Mouse (Mus musculus): Measurements from ENCODE around the gene Rab36.

Gene Rab36

DNA sequence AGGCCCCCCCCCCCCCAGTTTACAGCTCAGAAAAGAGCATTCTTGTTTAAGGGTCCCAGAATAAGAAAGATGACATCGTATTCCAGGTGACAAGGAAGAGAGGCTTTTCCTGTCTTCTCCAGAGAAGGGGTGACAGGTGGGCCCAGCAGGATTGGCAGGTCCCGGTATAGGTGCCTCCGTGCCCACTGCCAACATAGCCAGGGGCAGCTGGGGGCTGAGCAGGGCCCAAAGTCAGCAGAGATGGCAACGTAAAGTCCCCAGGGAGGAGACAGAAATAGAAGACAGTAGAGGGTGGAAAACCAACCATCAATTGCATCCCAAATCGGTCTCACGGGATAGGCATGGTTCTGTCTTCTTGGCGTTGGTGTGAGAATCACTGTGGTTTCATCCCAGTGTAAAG is 11.9 kb downstream of the Rab36 start:
- DNase-seq, result no peak

GRCm38 (mm10) chr10:75051364-75052074 is 14.7 kb downstream of the Rab36 start:
- no peak for DNase-seq

DNA sequence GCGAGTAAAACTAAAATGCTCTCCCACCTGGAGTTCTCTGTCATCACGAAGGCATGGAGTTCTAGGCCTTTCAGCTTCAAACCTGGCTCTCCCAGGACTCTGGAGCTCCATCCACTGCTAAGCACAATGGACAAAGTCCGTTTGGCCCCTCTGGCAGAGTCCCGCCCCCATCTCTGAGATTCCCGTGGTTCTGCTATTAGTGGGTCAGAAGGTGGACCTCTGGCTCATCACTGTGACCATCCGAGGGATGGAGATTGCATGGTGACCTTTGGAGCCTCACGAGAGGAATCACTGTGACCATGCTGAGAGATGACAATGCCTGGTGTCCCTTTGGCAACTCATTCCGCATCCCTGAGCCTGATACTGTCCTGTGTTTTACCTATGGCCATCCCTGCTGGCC is 16.0 kb downstream of the Rab36 start:
- DNase-seq, result no peak

DNA sequence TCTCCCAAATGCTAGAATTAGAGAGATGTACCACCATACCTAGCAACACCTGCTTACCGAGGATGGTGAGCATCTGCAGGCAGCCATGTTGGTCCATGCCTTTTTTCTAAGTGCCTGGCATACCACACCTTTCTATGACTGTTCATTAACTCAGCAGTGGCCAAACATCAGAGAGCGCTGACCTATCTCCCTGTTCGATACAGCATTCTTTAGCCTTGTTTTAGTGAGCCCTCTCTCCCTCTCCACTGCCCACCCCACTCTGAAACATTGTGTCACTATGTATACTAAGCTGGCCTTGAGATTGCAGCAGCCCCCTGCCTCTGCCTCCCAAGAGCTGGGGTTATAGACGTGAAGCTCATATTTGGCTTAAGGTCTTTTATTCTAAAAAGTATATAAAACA is 16.8 kb downstream of the Rab36 start:
- DNase-seq, result no peak

- DNase-seq, result no peak
Measured at GRCm38 (mm10) chr10:75054125-75054524, 17.3 kb downstream of the Rab36 start.

GRCm38 (mm10) chr10:75055672-75056071 is 18.8 kb downstream of the Rab36 start:
- no peak for DNase-seq

DNA sequence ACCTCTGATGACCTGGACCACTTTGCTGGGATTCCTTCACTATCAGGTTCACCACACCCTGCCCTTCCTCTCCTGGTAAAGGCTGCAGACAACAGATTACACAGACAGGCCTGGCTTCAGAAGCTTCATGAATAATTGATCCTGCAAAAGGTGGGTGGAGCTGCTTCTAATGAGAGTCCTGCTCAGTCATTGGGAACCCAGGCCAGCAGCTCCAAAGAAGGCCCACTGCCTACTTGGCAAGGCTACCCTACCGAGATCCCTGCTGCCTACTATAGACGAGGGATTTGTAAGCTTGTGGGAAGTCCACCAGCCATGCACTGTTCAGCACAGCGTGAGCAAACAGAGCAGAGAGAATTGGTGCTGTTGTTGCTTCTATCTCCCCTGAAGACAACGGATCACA is 19.4 kb downstream of the Rab36 start:
- DNase-seq, result no peak

- no peak for DNase-seq
Measured at GRCm38 (mm10) chr10:75058336-75058735, 21.5 kb downstream of the Rab36 start.

GRCm38 (mm10) chr10:75058761-75059395 is 22.0 kb downstream of the Rab36 start:
- no peak for DNase-seq

- DNase-seq, result peak; percentile 63
Measured at GRCm38 (mm10) chr10:75059396-75059795, 22.5 kb downstream of the Rab36 start.

GRCm38 (mm10) chr10:75060217-75060842 is 23.5 kb downstream of the Rab36 start, which contains the start of gene Bcr:
Gene Bcr, plus strand, starts transcription at chr10:75060592.
- peak; percentile 81 for DNase-seq

DNA sequence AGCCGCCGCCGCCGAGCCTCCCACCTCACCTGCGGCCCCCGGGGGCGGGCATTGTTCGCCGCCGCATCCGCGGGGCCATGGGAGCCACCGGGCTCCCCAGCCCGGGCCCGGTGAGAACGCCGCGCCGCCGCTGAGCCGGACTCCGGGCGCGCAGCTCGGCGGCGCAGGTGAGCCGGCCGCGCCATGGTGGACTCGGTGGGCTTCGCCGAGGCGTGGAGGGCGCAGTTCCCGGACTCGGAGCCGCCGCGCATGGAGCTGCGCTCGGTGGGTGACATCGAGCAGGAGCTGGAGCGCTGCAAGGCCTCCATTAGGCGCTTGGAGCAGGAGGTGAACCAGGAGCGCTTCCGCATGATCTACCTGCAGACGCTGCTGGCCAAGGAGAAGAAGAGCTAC is 24.0 kb downstream of the Rab36 start:
- DNase-seq, result peak; percentile 45

- peak; percentile 36 for DNase-seq
Measured at GRCm38 (mm10) chr10:75061341-75062188, 24.7 kb downstream of the Rab36 start.

DNA sequence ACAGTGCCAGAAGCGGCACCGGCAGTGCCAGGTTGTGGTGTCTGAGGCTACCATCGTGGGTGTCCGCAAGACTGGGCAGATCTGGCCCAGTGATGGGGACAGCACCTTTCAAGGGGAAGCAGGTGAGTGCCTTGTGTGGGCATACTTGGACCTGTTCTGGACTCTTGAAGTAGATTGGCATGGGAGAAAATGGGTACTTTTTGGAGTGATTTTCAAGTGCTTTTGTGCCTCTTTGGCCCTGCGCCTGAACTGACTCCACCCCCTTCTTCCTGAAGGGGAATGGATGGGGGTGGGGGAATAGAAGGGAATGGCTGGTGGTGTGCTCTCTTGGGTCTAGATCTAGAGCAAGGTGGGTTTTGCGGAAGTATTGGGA is 25.3 kb downstream of the Rab36 start:
- peak; percentile 46 for DNase-seq

DNA sequence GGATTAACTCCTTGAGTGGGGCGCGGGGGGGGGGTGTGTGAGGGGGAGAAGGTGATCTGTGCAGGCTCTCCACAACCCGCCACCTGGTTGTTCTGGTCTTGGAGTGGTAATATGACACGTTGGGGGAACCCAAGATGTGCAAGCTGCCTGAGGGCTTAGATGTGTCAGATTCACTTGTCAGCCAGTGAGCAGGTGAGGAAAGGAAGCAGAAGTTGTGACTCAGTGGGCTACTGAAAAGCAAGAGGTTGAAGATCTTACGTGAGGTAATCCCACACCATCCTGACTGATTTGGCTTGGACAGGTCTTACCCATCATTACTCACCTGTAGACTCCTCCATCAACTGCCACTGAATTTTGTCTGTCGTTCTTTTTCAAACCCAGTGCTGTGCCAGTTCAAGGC is 25.8 kb downstream of the Rab36 start:
- no peak for DNase-seq

DNA sequence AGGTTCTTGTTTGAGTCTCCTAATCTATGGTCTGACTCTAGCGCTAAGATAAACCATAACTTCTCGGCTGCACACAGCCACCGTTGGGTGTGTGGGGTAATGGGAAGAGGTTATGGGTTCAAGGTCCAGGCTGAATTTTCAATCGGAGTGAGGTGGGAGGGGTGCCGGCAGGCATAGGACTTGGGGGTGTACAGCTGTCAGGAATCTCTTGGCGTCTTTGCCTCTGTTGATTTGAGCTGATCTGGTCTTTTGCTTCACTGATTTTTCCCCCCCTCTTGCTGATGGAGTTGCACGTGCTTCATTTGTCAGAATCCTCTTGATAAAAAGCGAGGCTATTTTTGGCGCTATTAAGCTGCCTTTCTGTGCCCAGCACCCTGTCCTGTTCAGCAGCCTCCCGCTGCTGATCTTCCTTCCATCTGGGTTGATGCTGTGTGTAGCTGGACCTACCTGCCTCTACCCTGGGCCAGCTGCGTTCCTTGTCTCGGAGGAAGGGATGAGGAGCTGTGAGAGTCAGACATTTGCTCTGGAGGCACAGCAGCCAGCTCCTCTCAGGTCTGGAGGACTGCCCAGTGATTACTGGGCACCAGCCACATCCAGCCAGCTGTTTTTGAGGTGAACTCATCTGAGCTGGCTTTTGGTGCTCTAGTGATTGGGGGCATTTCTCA is 26.6 kb downstream of the Rab36 start:
- no peak for DNase-seq

DNA sequence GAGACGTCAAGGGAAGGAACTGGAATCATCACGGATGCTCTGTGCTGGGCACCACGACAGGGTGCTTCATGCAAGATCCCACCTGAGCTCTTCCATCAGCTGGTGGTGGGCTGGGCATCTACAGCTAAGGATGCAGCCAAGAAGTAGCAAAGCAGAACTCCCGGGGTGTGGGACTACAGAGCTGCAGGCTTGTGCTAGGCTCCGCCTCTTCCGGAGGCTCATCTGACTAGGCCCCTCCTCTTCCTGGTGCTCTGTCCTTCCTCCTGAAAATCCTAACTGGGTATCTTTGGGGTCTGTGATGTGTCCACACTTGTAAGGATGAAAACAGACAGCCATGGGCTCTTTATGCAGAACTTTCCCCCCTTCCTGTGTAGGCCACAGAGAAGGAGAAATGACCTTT is 28.8 kb downstream of the Rab36 start:
- no peak for DNase-seq

DNA sequence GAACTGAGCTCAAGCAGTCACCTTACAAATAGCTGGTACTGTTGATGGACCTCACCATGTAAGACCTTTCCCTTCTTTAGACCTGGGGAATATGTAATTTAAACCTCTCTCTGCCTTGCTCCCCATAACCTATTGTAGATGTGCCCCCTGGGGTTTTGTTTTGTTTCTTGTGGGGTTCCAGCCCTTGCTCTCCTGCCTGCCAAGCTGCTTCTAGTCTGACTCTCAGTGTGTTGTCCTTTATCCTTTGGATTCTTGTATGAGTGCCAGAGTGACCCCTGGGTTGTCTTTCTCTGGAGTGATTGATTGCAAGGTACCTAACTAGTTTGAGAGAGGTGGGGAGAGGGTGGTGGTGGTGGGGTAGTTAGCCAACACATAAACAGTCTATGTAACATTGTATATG is 30.6 kb downstream of the Rab36 start:
- DNase-seq, result no peak

DNA sequence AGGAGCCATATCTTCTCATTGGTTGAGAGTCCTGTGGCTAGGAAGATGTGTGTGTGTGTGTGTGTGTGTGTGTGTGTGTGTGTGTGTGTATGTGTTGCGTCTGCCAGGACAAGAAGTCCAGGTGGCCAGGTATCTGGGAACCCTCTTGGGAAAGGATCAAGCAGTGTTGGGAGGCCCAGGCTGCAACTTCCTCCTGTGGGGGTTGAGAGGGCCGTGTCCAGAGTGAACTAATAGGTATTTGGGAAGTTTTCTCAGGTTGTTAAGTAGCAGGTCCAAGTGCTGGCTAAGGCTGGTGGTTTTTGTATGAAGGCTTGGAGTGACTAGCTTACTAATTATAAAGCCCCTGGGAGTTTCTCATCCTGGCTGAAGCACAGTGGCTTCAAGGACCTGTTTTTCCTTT is 31.2 kb downstream of the Rab36 start:
- DNase-seq, result no peak

DNA sequence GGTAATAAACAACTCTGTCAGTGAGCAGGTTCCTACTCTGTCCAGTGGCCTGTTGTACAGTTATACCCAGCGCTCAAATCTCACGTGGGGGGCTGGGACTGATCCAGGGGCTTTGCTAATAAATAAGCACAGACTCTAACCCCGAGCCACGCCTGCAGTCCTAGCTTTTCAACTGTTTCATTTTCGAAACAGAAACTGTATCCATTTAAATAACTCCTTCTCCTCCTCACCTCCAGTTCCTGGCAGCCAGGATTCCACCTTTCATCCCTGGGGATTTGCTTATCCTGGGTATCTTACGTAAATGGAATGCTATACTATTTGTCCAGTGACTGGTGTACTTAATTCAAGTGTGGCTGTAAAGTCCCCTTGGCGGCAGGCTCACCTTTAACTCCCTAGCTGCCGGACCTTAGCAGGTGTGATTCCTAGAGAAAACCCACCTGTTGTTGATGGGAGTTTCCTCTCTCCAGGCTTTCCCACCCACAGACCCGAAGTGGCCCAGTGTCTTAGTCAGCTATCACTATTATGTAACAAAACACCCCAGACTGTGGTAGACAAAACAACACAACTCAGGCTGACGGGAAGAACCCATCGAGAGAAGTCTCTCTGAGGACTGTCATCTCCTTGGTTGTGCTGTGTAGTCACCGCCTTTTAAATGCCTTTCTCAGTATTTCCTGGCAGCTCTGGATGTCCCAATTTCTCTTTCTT is 31.9 kb downstream of the Rab36 start:
- no peak for DNase-seq

GRCm38 (mm10) chr10:75070281-75070976 is 33.6 kb downstream of the Rab36 start:
- no peak for DNase-seq

DNA sequence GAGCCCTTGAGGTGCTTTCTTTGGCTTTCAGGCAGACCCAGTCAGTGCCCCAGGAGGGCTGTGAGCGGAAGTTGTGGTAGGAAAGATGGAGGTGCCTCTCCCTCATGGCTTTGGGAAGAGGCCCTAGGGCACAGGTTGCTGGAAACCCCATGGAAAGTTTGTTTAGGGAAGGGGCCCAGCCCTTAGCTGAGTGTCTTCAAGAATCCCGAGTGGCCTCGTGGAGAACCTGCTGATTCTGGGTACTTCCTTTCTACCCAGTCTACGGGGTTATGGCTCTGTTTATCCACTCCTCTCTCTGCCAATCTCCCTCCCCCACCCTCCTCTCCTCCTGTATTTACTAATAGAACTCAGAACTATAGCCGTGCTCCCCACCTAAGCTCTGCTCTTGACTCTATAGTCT is 38.8 kb downstream of the Rab36 start:
- DNase-seq, result no peak
